Mouse (Mus musculus): Measurements from ENCODE around the gene C1qbp. TPM values are rescaled to one million over a fixed set of nuclear protein-coding genes. Genes with fewer than 3 reads are reported as not detected.

The C1qbp gene
- total RNA-seq (2022), result 100 to 1,000 TPM; 205 to 232 (median 222) TPM

GRCm38 (mm10) chr11:70982557-70983228, at the start of gene C1qbp:
TSS of gene C1qbp (minus strand) at chr11:70983026.
- peak; percentile 91 for DNase-seq (ENCODE audit: low spot score)

GRCm38 (mm10) chr11:71032070-71032469, 49.2 kb upstream of the C1qbp start:
- DNase-seq (ENCODE audit: low spot score), result no peak

GRCm38 (mm10) chr11:71029403-71030118, 46.7 kb upstream of the C1qbp start:
- DNase-seq (ENCODE audit: low spot score), result no peak

DNA sequence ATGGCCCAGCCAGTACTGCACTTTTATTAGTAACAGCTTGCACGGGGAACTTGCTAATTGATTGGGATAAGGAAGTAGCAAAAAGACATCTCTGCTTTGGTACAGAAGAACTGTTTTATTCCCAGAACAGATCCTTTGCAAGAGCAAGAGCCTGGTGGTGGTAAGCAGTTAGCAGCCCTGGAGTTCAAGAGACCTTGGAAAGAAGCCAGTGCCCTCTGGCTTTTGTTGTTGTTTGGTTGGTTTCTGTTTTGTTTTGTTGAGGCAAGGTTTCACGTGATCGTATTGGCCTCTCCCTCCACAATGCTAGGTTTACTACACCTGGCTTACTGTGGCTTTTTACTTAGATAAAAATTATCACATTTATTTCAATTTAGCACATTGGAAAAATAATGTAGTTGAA, 45.5 kb upstream of the C1qbp start:
- DNase-seq (ENCODE audit: low spot score), result no peak

DNA sequence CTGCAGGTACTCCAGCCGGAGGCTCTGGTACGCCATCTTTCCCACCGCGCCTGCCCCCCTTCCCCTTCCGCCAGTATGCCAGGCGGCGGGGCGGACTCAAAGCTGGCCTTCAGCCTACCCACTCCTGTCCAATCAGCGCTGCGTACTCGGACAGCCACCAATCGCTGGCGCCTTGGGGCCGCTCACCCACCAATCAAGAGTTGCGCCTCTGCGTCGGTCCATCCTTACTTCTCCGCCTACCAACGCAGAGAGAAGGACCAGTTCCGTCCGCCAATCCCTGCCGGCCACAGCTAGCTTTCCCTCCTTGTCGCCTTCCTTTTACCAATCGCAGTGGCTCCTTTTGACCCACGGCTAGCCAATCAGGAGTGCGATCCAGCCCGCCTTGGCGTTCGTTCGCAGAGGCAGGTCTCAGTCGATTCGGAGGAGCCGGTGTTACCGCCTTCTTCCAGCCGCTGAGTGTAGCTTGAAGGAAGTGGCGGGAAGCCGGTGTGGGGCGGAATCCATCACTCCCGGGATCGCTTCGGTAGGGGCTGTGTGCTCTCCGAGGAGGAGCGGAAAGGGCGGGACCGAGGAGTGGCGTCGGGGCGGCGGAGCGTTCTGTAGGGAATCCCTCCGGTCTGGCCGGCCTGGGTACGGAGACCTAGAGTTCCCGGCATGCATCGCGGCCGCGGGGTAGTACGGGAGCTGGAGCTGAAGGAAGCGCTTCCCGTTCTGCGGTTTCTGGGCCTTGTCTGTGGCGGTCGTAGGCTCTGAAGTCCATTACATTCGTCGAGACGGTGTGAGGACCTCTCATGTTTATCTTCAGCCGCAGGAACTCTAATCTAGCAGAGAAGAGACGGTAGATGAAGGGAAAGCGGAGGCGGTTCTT, 36.6 kb upstream of the C1qbp start, which contains the start of the genes Mis12 and Derl2:
Gene Mis12, plus strand, starts transcription at position 411 of the 868 bp plus-strand sequence.
Gene Derl2, minus strand, starts transcription at position 641 of the 868 bp plus-strand sequence.
- DNase-seq (ENCODE audit: low spot score), result peak; percentile 99

GRCm38 (mm10) chr11:71018416-71019200, 35.8 kb upstream of the C1qbp start:
- no peak for DNase-seq (ENCODE audit: low spot score)

DNA sequence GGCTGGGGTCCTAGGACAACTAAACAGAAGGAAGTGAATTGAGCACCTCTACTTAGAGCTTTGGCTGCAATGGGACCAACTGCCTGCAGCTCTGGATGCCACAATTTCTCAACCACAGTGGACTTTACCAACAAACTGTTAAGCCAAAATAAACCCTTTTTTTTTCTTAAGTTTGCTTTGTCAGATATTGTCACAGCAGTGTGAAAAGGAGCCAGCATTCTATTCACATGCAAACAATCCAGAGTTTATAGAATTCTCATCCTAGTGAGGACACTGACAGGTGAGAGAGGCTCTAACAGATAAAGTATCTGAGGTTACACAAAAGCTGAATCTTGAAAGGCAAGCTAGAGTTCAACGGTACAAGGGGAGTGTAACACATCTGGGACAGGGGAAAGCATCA, 34.2 kb upstream of the C1qbp start:
- no peak for DNase-seq (ENCODE audit: low spot score)

DNA sequence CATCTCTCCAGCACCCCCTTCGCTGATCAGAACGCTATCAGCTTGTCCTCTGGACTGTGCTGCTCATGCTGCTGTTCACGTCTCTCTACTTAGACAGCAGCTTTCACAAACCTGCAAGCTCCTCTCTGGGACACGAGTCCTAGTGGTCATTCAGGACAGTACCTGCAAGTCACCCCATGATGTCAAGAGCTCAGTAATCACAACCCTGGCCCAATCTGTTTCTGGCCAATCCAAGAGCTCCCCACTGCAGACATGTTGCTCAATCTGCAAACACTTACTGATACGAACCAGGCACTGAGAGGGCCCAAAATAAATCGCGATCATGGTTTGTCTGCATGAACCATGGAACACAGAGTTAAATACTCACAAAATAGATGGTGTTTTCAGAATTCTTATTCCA, 29.9 kb upstream of the C1qbp start:
- no peak for DNase-seq (ENCODE audit: low spot score)

GRCm38 (mm10) chr11:71008321-71008720, 25.5 kb upstream of the C1qbp start:
- peak; percentile 64 for DNase-seq (ENCODE audit: low spot score)

DNA sequence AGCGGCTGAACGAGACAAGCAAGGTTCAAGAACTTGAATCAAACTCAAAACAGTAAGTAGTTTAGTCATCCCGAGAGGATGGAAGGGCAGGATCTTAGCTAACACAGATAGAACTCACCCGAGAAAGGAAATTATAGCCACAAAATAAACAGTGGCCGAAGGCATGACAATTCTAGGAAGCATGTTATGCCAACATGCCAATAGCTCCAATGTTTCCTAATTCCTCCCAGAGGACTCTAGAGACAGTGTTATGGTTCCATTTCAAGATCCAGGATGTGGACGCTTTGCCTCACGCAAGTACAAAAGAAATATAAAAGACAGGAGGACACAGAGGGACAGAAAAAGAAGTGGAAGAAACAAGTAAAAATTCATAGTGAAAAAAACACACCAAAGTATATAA, 25.0 kb upstream of the C1qbp start:
- DNase-seq (ENCODE audit: low spot score), result no peak

DNA sequence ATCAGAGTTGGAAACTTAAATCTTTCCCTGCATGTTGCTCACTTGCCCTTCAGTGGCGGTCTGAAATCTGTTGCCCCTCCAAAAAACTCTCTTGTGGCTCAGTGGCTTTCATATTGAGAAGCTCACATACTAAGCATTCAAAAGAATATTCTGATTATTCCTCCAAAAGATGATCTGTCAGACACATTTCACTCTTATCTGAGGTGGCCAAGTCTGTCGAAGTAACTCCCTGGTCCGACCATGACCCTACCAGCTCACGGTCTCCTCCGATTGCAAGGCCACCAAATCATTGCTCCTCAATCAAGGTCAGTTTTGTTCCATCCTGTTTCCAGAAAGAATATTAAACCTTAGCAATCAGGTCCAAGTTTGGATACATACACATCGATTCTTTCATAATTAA, 24.2 kb upstream of the C1qbp start:
- no peak for DNase-seq (ENCODE audit: low spot score)

- no peak for DNase-seq (ENCODE audit: low spot score)
Measured at GRCm38 (mm10) chr11:71005046-71005445, 22.2 kb upstream of the C1qbp start.

GRCm38 (mm10) chr11:71004316-71004773, 21.5 kb upstream of the C1qbp start, which contains the start of gene Dhx33:
TSS of gene Dhx33 (minus strand) at chr11:71004437.
- peak; percentile 97 for DNase-seq (ENCODE audit: low spot score)

DNA sequence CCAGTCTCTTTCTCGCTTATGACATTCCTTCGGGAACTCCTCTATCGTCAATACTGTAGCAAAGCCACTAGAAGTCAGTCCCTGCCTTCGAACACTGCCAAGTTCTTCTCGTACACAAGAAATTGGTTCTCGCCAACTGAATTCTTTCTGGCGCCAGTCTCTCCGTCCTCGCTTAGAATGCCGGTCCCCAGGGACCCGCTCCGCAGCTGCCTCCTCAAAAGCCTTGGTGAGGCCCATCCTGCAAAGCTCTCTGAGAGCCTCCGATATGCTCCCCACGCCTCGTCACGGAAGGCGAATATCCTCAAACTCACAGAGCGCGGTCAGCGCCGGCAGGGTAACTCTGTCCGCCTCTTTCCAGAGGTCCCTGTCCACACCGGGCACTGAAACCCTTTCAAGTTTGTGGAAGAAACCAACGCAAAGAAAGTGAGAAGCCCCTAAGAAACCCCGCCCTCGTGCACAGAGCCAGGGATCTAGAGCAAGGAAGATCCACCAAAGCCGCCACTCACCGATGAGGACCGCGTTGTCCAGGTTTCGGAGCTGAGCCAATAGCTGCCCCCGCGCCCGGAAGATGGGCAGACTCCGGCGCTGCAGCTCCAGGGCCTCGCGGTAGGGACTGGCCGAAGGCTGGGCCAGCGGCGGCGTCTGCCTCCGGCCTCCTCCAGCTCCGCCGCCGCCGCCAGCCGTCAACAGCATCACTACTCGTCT, 20.9 kb upstream of the C1qbp start:
- DNase-seq (ENCODE audit: low spot score), result no peak

DNA sequence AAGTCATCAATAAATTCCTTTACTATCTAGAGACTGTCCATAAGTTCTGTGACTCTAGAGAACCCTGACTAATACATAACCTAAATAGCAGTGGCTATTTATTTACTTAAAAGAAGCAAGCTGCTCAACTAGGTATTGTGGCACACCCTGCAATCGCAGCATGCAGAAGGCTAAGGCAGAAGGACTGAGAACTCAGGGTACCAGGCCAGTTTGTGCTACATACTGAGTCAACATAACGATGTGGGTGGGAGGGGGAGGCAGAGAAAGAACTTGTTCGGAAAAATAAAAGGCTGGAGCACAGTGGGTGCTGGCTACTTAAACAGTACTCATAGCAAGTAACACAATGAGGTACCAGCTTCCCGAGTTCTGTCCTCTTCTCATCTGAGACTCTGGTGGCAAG, 18.3 kb upstream of the C1qbp start:
- DNase-seq (ENCODE audit: low spot score), result no peak

DNA sequence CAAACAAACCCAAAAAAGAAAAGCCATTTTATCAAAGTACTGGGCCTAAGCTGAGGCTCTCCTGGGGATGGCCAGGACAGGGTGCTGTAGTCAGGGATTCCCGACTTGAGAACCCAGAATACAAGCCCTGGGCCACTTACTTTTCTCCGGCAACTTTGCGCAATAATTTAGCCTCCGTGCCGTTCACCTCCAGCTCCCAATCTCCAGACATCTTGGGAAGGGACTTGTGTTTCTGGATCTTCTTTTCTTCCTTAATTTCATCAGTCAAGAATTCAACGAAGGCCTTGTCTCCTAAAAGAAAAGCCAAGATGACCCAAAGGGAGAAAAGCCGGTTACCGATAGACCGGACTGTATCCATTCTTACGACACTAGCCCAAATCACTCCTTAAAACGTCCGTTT, 796 bp downstream of the C1qbp start:
- no peak for DNase-seq (ENCODE audit: low spot score)

GRCm38 (mm10) chr11:70980751-70981510, 1.9 kb downstream of the C1qbp start:
- DNase-seq (ENCODE audit: low spot score), result no peak

DNA sequence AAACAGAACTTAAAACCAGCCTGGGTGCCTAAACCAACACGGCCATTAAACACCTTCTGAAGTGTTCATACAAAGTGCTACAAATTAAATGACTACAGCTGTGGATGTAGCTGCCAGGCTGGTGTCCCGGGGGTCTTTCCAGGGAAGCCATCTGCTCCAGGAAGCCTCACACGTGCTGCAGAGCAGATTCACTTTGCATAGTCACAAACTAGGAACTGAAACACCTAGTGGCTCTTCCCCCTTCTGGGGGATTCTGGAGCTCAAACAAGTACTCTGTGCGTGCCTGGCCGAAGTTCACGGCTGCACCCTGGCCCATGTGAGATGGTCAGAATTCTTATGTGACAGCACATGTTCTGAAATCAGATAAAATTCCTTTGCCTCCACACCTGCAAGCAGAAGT, 2.6 kb downstream of the C1qbp start:
- DNase-seq (ENCODE audit: low spot score), result no peak

- no peak for DNase-seq (ENCODE audit: low spot score)
Measured at GRCm38 (mm10) chr11:70977293-70977692, 5.5 kb downstream of the C1qbp start.

DNA sequence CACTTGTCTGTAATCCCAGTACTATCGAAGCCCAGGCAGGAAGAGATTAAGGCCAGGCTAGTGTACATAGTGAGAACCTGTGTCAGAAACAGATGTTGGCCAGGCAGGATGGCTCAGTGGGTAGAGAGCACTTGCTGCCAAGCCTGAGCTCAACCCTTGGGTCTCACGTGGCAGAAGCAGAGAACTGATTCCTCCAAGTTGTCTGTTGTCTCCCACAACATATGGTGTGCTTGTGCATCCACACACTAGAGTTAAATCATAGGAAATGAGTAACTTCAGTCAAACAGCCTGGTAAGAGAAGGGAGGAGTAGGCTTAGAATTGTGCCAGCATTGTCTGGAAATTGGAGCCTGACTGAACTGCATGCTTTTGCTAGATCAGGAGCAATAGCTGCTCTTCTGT, 7.6 kb downstream of the C1qbp start:
- no peak for DNase-seq (ENCODE audit: low spot score)

All from heart, adult 8-10 months (tissue).